In the genomic region with DNA sequence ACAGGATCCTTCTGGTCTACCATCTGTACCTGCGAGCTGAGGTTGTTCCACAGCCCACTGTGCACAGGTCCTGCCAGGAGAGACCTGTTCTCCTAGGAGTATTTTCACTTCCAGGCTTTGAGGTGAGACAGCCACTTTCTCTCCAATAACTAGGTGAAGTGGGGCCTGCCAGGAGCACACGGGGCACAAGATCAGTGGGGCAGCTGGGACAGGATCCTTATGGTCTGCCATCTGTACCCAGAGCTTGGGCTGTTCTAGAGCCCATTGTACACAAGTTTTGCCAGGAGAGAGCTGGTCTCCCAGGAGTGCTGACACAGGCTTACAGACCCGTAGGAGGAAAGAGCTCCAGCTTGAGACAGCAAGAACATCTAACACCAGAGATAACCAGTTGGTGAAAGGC, we compare ENCODE assay signal across 25 mouse cellular contexts. TPM values are rescaled to one million over a fixed set of nuclear protein-coding genes. Genes with fewer than 3 reads are reported as not detected.
"Had no signal": no experiment of that assay in that cellular context is flagged by ENCODE, and none has a peak within 500 bp of the region (broad histone marks: within the 10 kb centered on the region; RNA-seq: fewer than 3 reads in every experiment).

No protein-coding gene starts in this region.

- H3K9ac ChIP-seq: kidney, embryonic 15.5 days; limb, embryonic 12.5 days; limb, embryonic 15.5 days; liver, embryonic 13.5 days had no signal

- DNase-seq: kidney, adult 8-10 months; kidney, postnatal 10 days; kidney, postnatal 36 days; left cerebral cortex, postnatal 4 days; liver, embryonic 13.5 days; lung, adult 2 months; lung, postnatal 14 days; lung, postnatal 4 days; midbrain, embryonic 14.5 days; right cerebral cortex, adult 18-20 months; right cerebral cortex, postnatal 14 days; right cerebral cortex, postnatal 4 days; thymus, adult 2 months; thymus, postnatal 14 days had no signal

- H3K27ac ChIP-seq: kidney, embryonic 15.5 days; limb, embryonic 12.5 days; limb, embryonic 15.5 days; liver, embryonic 13.5 days; stomach, postnatal 0 days had no signal

- H3K9me3 ChIP-seq: kidney, embryonic 15.5 days; limb, embryonic 12.5 days; limb, embryonic 15.5 days; liver, embryonic 13.5 days had no signal

- H3K4me3 ChIP-seq: kidney, embryonic 15.5 days; limb, embryonic 12.5 days; limb, embryonic 15.5 days; liver, embryonic 13.5 days had no signal

- H3K4me2 ChIP-seq: kidney, embryonic 15.5 days; limb, embryonic 12.5 days; limb, embryonic 15.5 days; liver, embryonic 13.5 days; midbrain, embryonic 11.5 days had no signal

- H3K4me1 ChIP-seq: kidney, embryonic 15.5 days; limb, embryonic 12.5 days; limb, embryonic 15.5 days; liver, embryonic 13.5 days had no signal

- H3K36me3 ChIP-seq: kidney, embryonic 15.5 days; limb, embryonic 12.5 days; limb, embryonic 15.5 days; liver, embryonic 13.5 days had no signal

- H3K27me3 ChIP-seq: kidney, embryonic 15.5 days; limb, embryonic 12.5 days; limb, embryonic 15.5 days; liver, embryonic 13.5 days had no signal

RNA-seq across cellular contexts. Expression of a gene that starts 25.4 kb away (rescaled TPM):
- polyA plus RNA-seq: kidney, embryonic 15.5 days; limb, embryonic 12.5 days; liver, embryonic 13.5 days; liver, embryonic 16.5 days; lung, embryonic 16.5 days; midbrain, embryonic 11.5 days; midbrain, embryonic 14.5 days; midbrain, postnatal 0 days; neural tube, embryonic 11.5 days; neural tube, embryonic 14.5 days; stomach, embryonic 14.5 days; stomach, postnatal 0 days had no signal

RNA-seq across cellular contexts. Expression of a gene that starts 43.5 kb away (rescaled TPM):
- polyA plus RNA-seq: limb, embryonic 12.5 days; limb, embryonic 15.5 days; liver, embryonic 13.5 days; liver, embryonic 16.5 days; neural tube, embryonic 11.5 days; stomach, postnatal 0 days had no signal

RNA-seq across cellular contexts. Expression of a gene that starts 55.1 kb away (rescaled TPM):
- polyA plus RNA-seq: kidney, embryonic 15.5 days; limb, embryonic 12.5 days; limb, embryonic 15.5 days; liver, embryonic 13.5 days; liver, embryonic 16.5 days; midbrain, embryonic 11.5 days; neural tube, embryonic 11.5 days; stomach, embryonic 14.5 days had no signal
